Comparison of ENCODE assay signal across 18 mouse cellular contexts in the genomic region with DNA sequence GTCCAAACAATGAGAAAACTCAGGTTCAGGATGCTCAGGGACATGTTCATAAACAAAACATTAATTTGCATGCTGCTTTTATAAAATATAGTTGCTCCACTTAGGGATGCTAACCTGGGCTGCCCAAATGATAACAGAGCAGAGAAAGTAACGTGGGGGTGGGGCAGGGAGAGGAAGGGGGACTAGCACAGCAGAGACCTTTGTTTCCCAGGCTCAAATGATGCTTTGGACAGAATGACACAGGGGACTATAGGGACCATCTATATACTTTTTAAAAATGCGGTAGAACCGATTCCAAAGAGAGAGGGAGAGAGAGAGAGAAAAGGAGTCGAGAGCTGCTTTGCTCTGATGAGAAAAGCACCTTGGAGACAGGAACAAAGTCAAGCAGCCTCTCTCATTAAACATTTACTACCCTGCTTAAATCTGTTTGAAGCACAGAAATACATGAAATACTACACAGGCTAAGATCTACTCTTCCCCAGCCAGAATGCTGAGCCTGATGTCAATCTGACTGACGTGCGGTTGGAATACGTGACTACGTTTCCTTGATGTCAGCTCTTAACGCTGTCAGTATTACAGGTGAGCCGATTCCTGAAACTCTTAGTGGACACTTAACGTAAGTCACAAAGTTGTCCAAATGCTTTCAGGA.
DNase-seq lines count a peak whose midpoint lies in the region; ATAC-seq and TF ChIP-seq lines count a peak whose summit lies in the region.
"Had no signal": no experiment of that assay in that cellular context is flagged by ENCODE, and none has a peak within 500 bp of the region (broad histone marks: within the 10 kb centered on the region; RNA-seq: fewer than 3 reads in every experiment).

No protein-coding gene starts in this region.

- H3K4me2 ChIP-seq in forebrain, postnatal 0 days (ENCODE audit: low read depth), result no peak overlapping the region
- H3K4me2 ChIP-seq: forebrain, embryonic 13.5 days; hindbrain, embryonic 13.5 days had no signal

- ATAC-seq in megakaryocyte, adult 5-6 weeks (ENCODE audit: poor library complexity, severe bottlenecking), result no peak
- 0 out of 2 replicates have a peak, but pooled peaks have one; percentile 15 for ATAC-seq in megakaryocyte-erythroid progenitor cell, adult 5-6 weeks (replicated peaks; ENCODE audit: low FRiP score, low TSS enrichment, poor library complexity, severe bottlenecking)
- ATAC-seq in forebrain, postnatal 0 days, result no peak
- ATAC-seq: forebrain, embryonic 13.5 days had no signal

- H3K9me3 ChIP-seq in megakaryocyte, embryonic 14.5 days, result no peaks in the 10 kb centered on the region
- H3K9me3 ChIP-seq in forebrain, postnatal 0 days (ENCODE audit: low read length), result no peaks in the 10 kb centered on the region
- H3K9me3 ChIP-seq: embryonic facial prominence, embryonic 10.5 days; forebrain, embryonic 13.5 days; heart, embryonic 10.5 days; hindbrain, embryonic 13.5 days had no signal

- H3K9ac ChIP-seq in forebrain, postnatal 0 days, result no peak overlapping the region
- H3K9ac ChIP-seq: forebrain, embryonic 13.5 days; hindbrain, embryonic 13.5 days had no signal

- no peak for TF ChIP-seq CTCF in forebrain, postnatal 0 days (IDR thresholded peaks at IDR 0.05; ENCODE audit: low read depth)

- 71% methylated on average over 11 of the region's 11 CpGs for WGBS in forebrain, postnatal 0 days

- peak overlapping the region; percentile 81 for H3K4me3 ChIP-seq in megakaryocyte, embryonic 14.5 days (replicated peaks)
- no peak overlapping the region for H3K4me3 ChIP-seq in forebrain, postnatal 0 days (ENCODE audit: low read depth, low read length)
- H3K4me3 ChIP-seq: embryonic facial prominence, embryonic 10.5 days; forebrain, embryonic 13.5 days; heart, embryonic 10.5 days; hindbrain, embryonic 13.5 days had no signal

- no peak overlapping the region for H3K27ac ChIP-seq in forebrain, postnatal 0 days (ENCODE audit: low read depth, low read length)
- H3K27ac ChIP-seq: embryonic facial prominence, embryonic 10.5 days; forebrain, embryonic 13.5 days; heart, embryonic 10.5 days; hindbrain, embryonic 13.5 days had no signal

- intact Hi-C loops in heart, postnatal 25 days (cut with DNase I), result no loop called here

- no peaks in the 10 kb centered on the region for H3K27me3 ChIP-seq in megakaryocyte, embryonic 14.5 days (replicated peaks)
- no peaks in the 10 kb centered on the region for H3K27me3 ChIP-seq in forebrain, postnatal 0 days (ENCODE audit: insufficient read depth, low read length)
- H3K27me3 ChIP-seq: forebrain, embryonic 13.5 days; hindbrain, embryonic 13.5 days had no signal

- peak; percentile 30 for DNase-seq in heart, adult 11 months
- DNase-seq in heart, postnatal 25 days (ENCODE audit: low spot score), result no peak
- DNase-seq in naive thymus-derived CD4-positive, alpha-beta T cell, adult 2 months (ENCODE audit: low read depth), result peak; percentile 24
- DNase-seq in forebrain, postnatal 0 days, result no peak
- DNase-seq: adrenal gland, postnatal 10 days; B cell, adult 2 months; cerebellum, adult 11-12 months; cerebellum, adult 9-11 months; gastrocnemius, postnatal 36 days; heart, adult 18-20 months; heart, postnatal 10 days had no signal

- H3K4me1 ChIP-seq in megakaryocyte, embryonic 14.5 days, result peaks cover 68% of the 10 kb centered on the region
- no peaks in the 10 kb centered on the region for H3K4me1 ChIP-seq in forebrain, postnatal 0 days (ENCODE audit: insufficient read depth)
- H3K4me1 ChIP-seq: embryonic facial prominence, embryonic 10.5 days; forebrain, embryonic 13.5 days; hindbrain, embryonic 13.5 days had no signal

- H3K36me3 ChIP-seq in megakaryocyte, embryonic 14.5 days (replicated peaks; ENCODE audit: low read length), result peaks cover 76% of the 10 kb centered on the region
- H3K36me3 ChIP-seq in forebrain, postnatal 0 days (ENCODE audit: insufficient read depth), result no peaks in the 10 kb centered on the region
- H3K36me3 ChIP-seq: embryonic facial prominence, embryonic 10.5 days; heart, embryonic 10.5 days; hindbrain, embryonic 13.5 days had no signal

Comparison
In these comparisons a context has a peak if more than half of its experiments do, and no peak if none do; other contexts are left out.
1. DNase-seq: peak in heart, adult 11 months (single experiment) and naive thymus-derived CD4-positive, alpha-beta T cell, adult 2 months (single experiment); none in heart, postnatal 25 days (single experiment) and forebrain, postnatal 0 days (single experiment).